Mouse (Mus musculus): ENCODE measurements at regions not wholly inside any gene's neighbourhood (a gene's known extent, or its start where the extent isn't known, plus 50 kb on each side); places are given as distances from the start of the nearest gene placed in this dataset.

GRCm38 (mm10) chr19:45300691-45301431, 62.7 kb upstream of the Btrc start:
- TF ChIP-seq GATA1 (IDR thresholded peaks at IDR 0.05; ENCODE audit: borderline replicate concordance, low read length) (no peak), FLI1 (IDR thresholded peaks at IDR 0.05; ENCODE audit: low read length) (no peak)

Data from megakaryocyte, embryonic 14.5 days (primary cell).